Mouse (Mus musculus) myocyte (in vitro differentiated cells): ENCODE measurements around the gene Entpd7.

Experiments used
- MAX ChIP-seq: IDR thresholded peaks from one replicate; pipeline ENCODE4 v1.6.1; 2011; ENCODE audit warnings: low read depth, mild to moderate bottlenecking, control low read depth
- MYOD1 ChIP-seq, 3 experiments: IDR thresholded peaks; one replicate each; pipeline ENCODE4 v1.6.1; 2011; ENCODE audit warnings: control low read depth in 2 of 3, low read depth in 2 of 3, mild to moderate bottlenecking in 2 of 3, moderate library complexity in 1 of 3; ENCODE audit not compliant: insufficient read length in 2 of 3, control insufficient read depth in 1 of 3
- POLR2A ChIP-seq: IDR thresholded peaks from one replicate; pipeline ENCODE4 v1.6.1; 2011; ENCODE audit warnings: low read depth, mild to moderate bottlenecking, control low read depth, moderate library complexity; ENCODE audit not compliant: insufficient read length
- USF1 ChIP-seq: IDR thresholded peaks from one replicate; pipeline ENCODE4 v1.6.1; 2011; ENCODE audit warnings: low read depth, mild to moderate bottlenecking, control low read depth, moderate library complexity

DNA sequence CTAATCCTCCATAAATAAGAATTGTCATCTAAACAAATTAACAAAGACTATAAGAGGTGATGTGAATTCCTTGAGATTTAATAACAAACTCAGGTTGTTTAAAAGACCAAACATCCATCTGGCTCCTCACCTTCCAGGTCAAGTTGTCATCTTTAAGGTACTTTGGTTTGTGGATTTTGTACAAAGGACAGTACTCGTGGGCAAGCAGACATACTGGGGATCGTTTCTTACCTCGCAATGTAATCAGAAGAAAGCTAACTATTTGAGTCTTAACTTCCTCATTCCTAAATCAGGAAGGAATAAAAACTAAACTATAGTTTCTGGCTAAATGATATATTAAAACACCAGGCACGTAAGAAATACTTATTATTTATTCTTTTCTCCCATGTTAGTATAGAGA, 81.1 kb downstream of the Entpd7 start:
- no peak for TF ChIP-seq USF1
- no peak for TF ChIP-seq POLR2A
- no peak for TF ChIP-seq MAX
- no peak for TF ChIP-seq MYOD1 (IDR thresholded peaks at IDR 0.05; ENCODE audit: control insufficient read depth in 1 of 3, insufficient read length in 2 of 3, low read depth in 2 of 3)
